Mouse (Mus musculus): ENCODE results near the gene Akap7. TPM values are rescaled to one million over a fixed set of nuclear protein-coding genes. Genes with fewer than 3 reads are reported as not detected.

Akap7 gene
- polyA plus RNA-seq, 1 experiment from 2014 or later, result 14.5 TPM

- under 1% methylated on average over 39 of the region's 81 CpGs for WGBS
- Histone ChIP-seq H3K9ac (peak overlapping the region; percentile 81), H3K4me1 (peaks cover 10% of the 10 kb centered on the region), H3K27ac (peak overlapping the region; percentile 80), H3K36me3 (ENCODE audit: poor library complexity, severe bottlenecking) (no peaks in the 10 kb centered on the region), H3K9me3 (replicated peaks) (no peaks in the 10 kb centered on the region), H3K27me3 (no peaks in the 10 kb centered on the region), H3K4me2 (peak overlapping the region; percentile 70), H3K4me3 (peak overlapping the region; percentile 69)
- ATAC-seq, result peak; percentile 96
Observed at GRCm38 (mm10) chr10:25296657-25297369, 10.9 kb downstream of the Akap7 start.

- Histone ChIP-seq H3K9me3 (replicated peaks) (no peaks in the 10 kb centered on the region), H3K4me2 (peak overlapping the region; percentile 70), H3K4me3 (peak overlapping the region; percentile 69), H3K27me3 (no peaks in the 10 kb centered on the region), H3K27ac (peak overlapping the region; percentile 80; the same call in 1 of the 2 replicates), H3K4me1 (peaks cover 10% of the 10 kb centered on the region), H3K9ac (peak overlapping the region; percentile 81), H3K36me3 (ENCODE audit: poor library complexity, severe bottlenecking) (no peaks in the 10 kb centered on the region)
- 47% methylated on average over 8 of the region's 8 CpGs for WGBS
- ATAC-seq, result no peak; the same call in 1 of the 2 replicates
Observed at GRCm38 (mm10) chr10:25296286-25296656, 11.4 kb downstream of the Akap7 start.

- Histone ChIP-seq H3K9me3 (replicated peaks) (no peaks in the 10 kb centered on the region), H3K4me1 (peaks cover 10% of the 10 kb centered on the region), H3K4me3 (no peak overlapping the region), H3K27me3 (no peaks in the 10 kb centered on the region), H3K4me2 (no peak overlapping the region), H3K27ac (no peak overlapping the region), H3K36me3 (ENCODE audit: poor library complexity, severe bottlenecking) (no peaks in the 10 kb centered on the region), H3K9ac (no peak overlapping the region)
- 80% methylated on average over 9 of the region's 9 CpGs for WGBS
- ATAC-seq, result no peak
Observed at GRCm38 (mm10) chr10:25295836-25296235, 11.8 kb downstream of the Akap7 start.

- no peak for ATAC-seq
Observed at GRCm38 (mm10) chr10:25294999-25295398, 12.7 kb downstream of the Akap7 start.

GRCm38 (mm10) chr10:25293796-25294195 lies 13.9 kb downstream of the Akap7 start:
- no peaks in the 10 kb centered on the region for H3K9me3 ChIP-seq (replicated peaks)
- H3K4me2 ChIP-seq, result no peak overlapping the region
- WGBS, result 97% methylated on average over 3 of the region's 3 CpGs
- no peak overlapping the region for H3K9ac ChIP-seq
- H3K4me1 ChIP-seq, result peaks cover 10% of the 10 kb centered on the region
- no peaks in the 10 kb centered on the region for H3K36me3 ChIP-seq (ENCODE audit: poor library complexity, severe bottlenecking)
- no peak overlapping the region for H3K27ac ChIP-seq
- no peaks in the 10 kb centered on the region for H3K27me3 ChIP-seq
- H3K4me3 ChIP-seq, result no peak overlapping the region
- no peak for ATAC-seq

More at GRCm38 (mm10) chr10:25294999-25295398, 12.7 kb downstream of the Akap7 start:
- Histone ChIP-seq H3K4me1 (peaks cover 10% of the 10 kb centered on the region), H3K27ac (no peak overlapping the region), H3K36me3 (ENCODE audit: poor library complexity, severe bottlenecking) (no peaks in the 10 kb centered on the region), H3K4me2 (no peak overlapping the region), H3K9ac (no peak overlapping the region), H3K4me3 (no peak overlapping the region), H3K27me3 (no peaks in the 10 kb centered on the region), H3K9me3 (replicated peaks) (no peaks in the 10 kb centered on the region)
- WGBS, result 83% methylated on average over 7 of the region's 7 CpGs

- Histone ChIP-seq H3K4me3 (no peak overlapping the region), H3K9me3 (replicated peaks) (no peaks in the 10 kb centered on the region), H3K27ac (no peak overlapping the region), H3K4me2 (no peak overlapping the region), H3K27me3 (no peaks in the 10 kb centered on the region), H3K36me3 (ENCODE audit: poor library complexity, severe bottlenecking) (no peaks in the 10 kb centered on the region), H3K4me1 (no peaks in the 10 kb centered on the region), H3K9ac (no peak overlapping the region)
- WGBS, result 88% methylated on average over 4 of the region's 4 CpGs
- no peak for ATAC-seq
Observed at GRCm38 (mm10) chr10:25291053-25291452, 16.6 kb downstream of the Akap7 start.

GRCm38 (mm10) chr10:25285100-25285811 lies 22.4 kb downstream of the Akap7 start:
- Histone ChIP-seq H3K4me1 (peaks cover 5% of the 10 kb centered on the region; the same call in 1 of the 2 replicates), H3K36me3 (ENCODE audit: poor library complexity, severe bottlenecking) (no peaks in the 10 kb centered on the region), H3K4me2 (no peak overlapping the region), H3K27ac (no peak overlapping the region), H3K9ac (no peak overlapping the region), H3K9me3 (replicated peaks) (no peaks in the 10 kb centered on the region), H3K4me3 (no peak overlapping the region), H3K27me3 (no peaks in the 10 kb centered on the region)
- whole genome bisulfite sequencing, result 92% methylated on average over 11 of the region's 11 CpGs
- ATAC-seq, result no peak

GRCm38 (mm10) chr10:25284427-25285099 lies 23.1 kb downstream of the Akap7 start:
- Histone ChIP-seq H3K4me1 (peaks cover 10% of the 10 kb centered on the region; the same call in 1 of the 2 replicates), H3K36me3 (ENCODE audit: poor library complexity, severe bottlenecking) (no peaks in the 10 kb centered on the region), H3K27ac (no peak overlapping the region), H3K4me3 (no peak overlapping the region), H3K9ac (no peak overlapping the region), H3K4me2 (no peak overlapping the region), H3K27me3 (no peaks in the 10 kb centered on the region), H3K9me3 (replicated peaks) (no peaks in the 10 kb centered on the region)
- no peak for ATAC-seq
- WGBS, result 94% methylated on average over 8 of the region's 8 CpGs

GRCm38 (mm10) chr10:25283397-25283796 lies 24.3 kb downstream of the Akap7 start:
- no peak overlapping the region for H3K9ac ChIP-seq
- no peak overlapping the region for H3K4me3 ChIP-seq
- WGBS, result 83% methylated on average over 7 of the region's 7 CpGs
- no peak overlapping the region for H3K4me2 ChIP-seq
- H3K9me3 ChIP-seq (replicated peaks), result no peaks in the 10 kb centered on the region
- H3K36me3 ChIP-seq (ENCODE audit: poor library complexity, severe bottlenecking), result no peaks in the 10 kb centered on the region
- ATAC-seq, result no peak
- no peak overlapping the region for H3K27ac ChIP-seq
- peaks cover 13% of the 10 kb centered on the region; the same call in 1 of the 2 replicates for H3K4me1 ChIP-seq
- H3K27me3 ChIP-seq, result no peaks in the 10 kb centered on the region

- Histone ChIP-seq H3K36me3 (ENCODE audit: poor library complexity, severe bottlenecking) (no peaks in the 10 kb centered on the region), H3K27me3 (no peaks in the 10 kb centered on the region), H3K9ac (no peak overlapping the region), H3K4me3 (no peak overlapping the region), H3K27ac (no peak overlapping the region), H3K9me3 (replicated peaks) (no peaks in the 10 kb centered on the region), H3K4me2 (no peak overlapping the region), H3K4me1 (peaks cover 13% of the 10 kb centered on the region; the same call in 1 of the 2 replicates)
- WGBS, result 51% methylated on average over 5 of the region's 5 CpGs
- ATAC-seq, result no peak
Observed at GRCm38 (mm10) chr10:25280141-25280540, 27.5 kb downstream of the Akap7 start.

- H3K4me1 ChIP-seq, result peaks cover 13% of the 10 kb centered on the region; the same call in 1 of the 2 replicates
Observed at GRCm38 (mm10) chr10:25279406-25279805, 28.3 kb downstream of the Akap7 start.

GRCm38 (mm10) chr10:25275492-25275891 lies 32.2 kb downstream of the Akap7 start:
- no peak overlapping the region for H3K4me2 ChIP-seq

More at GRCm38 (mm10) chr10:25279406-25279805, 28.3 kb downstream of the Akap7 start:
- Histone ChIP-seq H3K9me3 (replicated peaks) (no peaks in the 10 kb centered on the region), H3K27ac (no peak overlapping the region), H3K9ac (no peak overlapping the region), H3K27me3 (no peaks in the 10 kb centered on the region), H3K4me3 (no peak overlapping the region), H3K4me2 (no peak overlapping the region), H3K36me3 (ENCODE audit: poor library complexity, severe bottlenecking) (no peaks in the 10 kb centered on the region)
- no peak for ATAC-seq
- 37% methylated on average over 3 of the region's 3 CpGs for WGBS

More at GRCm38 (mm10) chr10:25275492-25275891, 32.2 kb downstream of the Akap7 start:
- ATAC-seq, result no peak
- H3K4me3 ChIP-seq, result no peak overlapping the region
- H3K27ac ChIP-seq, result no peak overlapping the region
- no peaks in the 10 kb centered on the region for H3K27me3 ChIP-seq
- H3K36me3 ChIP-seq (ENCODE audit: poor library complexity, severe bottlenecking), result no peaks in the 10 kb centered on the region
- 83% methylated on average over 7 of the region's 7 CpGs for WGBS
- peaks cover 10% of the 10 kb centered on the region; the same call in 1 of the 2 replicates for H3K4me1 ChIP-seq
- no peaks in the 10 kb centered on the region for H3K9me3 ChIP-seq (replicated peaks)
- no peak overlapping the region for H3K9ac ChIP-seq
